Mouse (Mus musculus): Measurements from ENCODE around the gene Glod4.

- no peak for TF ChIP-seq CTCF (conservative IDR thresholded peaks at IDR 0.05; ENCODE audit: insufficient read depth, insufficient read length, low read depth, low read length)
- no peak for TF ChIP-seq POLR2A (IDR thresholded peaks at IDR 0.05; ENCODE audit: low read depth, low read length)
Observed at GRCm38 (mm10) chr11:76144386-76144785, 99.1 kb downstream of the Glod4 start.

All from kidney, adult 2 months (tissue).